Mouse (Mus musculus) thymus, adult 2 months (tissue): ENCODE measurements around the gene 1700023F06Rik.

ENCODE experiments used
- CTCF ChIP-seq: fragments of 200-500 bp; IDR thresholded peaks from 2 replicates; pipeline ENCODE4 v1.5.1; 2012; ENCODE audit warnings: mild to moderate bottlenecking, control low read depth, low read length, moderate library complexity, borderline replicate concordance; ENCODE audit not compliant: control insufficient read depth, poor library complexity, insufficient read depth; ENCODE audit errors: extremely low read depth
- POLR2A ChIP-seq: fragments of 200-500 bp; IDR thresholded peaks from 2 replicates; pipeline ENCODE4 v1.6.1; 2012; ENCODE audit warnings: mild to moderate bottlenecking, low read length, control low read depth, moderate library complexity; ENCODE audit not compliant: control insufficient read depth, poor library complexity, insufficient read depth; ENCODE audit errors: extremely low read depth

DNA sequence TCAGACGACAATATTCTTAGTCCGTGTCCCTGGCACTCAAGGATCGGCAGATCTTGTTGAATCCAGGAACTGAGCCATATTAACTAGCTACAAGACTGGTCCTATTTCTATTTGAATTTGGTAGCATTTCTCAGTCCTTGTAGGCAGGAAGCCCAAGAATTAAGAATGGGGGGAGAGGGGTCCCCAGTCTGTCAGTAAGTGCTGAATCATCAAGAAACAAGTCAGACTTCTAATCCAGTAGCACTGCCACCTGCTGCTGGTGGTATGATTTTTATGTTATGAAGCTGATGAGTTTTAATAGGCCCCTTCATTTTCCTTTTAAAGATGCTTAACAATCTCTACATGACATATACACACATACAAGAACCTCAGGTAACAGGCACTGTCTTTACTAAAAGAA, 42.0 kb upstream of the 1700023F06Rik start:
- TF ChIP-seq CTCF (no peak), POLR2A (no peak)
